In genomic region chr5:72647958-72648595, GRCm38 (mm10) we compare ENCODE assay signal across 8 mouse cellular contexts. TPM values are rescaled to one million over a fixed set of nuclear protein-coding genes. Genes with fewer than 3 reads are reported as not detected.
DNase-seq lines count a peak whose midpoint lies in the region; ATAC-seq and TF ChIP-seq lines count a peak whose summit lies in the region.

No protein-coding gene starts in this region.

- peaks cover 13% of the 10 kb centered on the region for H3K4me1 ChIP-seq in erythroblast, embryonic 14.5 days (ENCODE audit: control insufficient read depth)
- H3K4me1 ChIP-seq in ES-E14 (ENCODE audit: control insufficient read depth in 2 of 2, insufficient read depth in 2 of 2, low read length in 2 of 2, poor library complexity in 1 of 2) = peaks cover 1 to 5% of the 10 kb centered on the region in 2 experiments; a peak in 2 of 4 replicates
- peaks cover 9% of the 10 kb centered on the region for H3K4me1 ChIP-seq in heart, embryonic 15.5 days (replicated peaks)
- H3K4me1 ChIP-seq in liver, postnatal 0 days (ENCODE audit: insufficient read depth) = peaks cover 10% of the 10 kb centered on the region
- peaks cover 7% of the 10 kb centered on the region; the same call in 1 of the 2 replicates for H3K4me1 ChIP-seq in small intestine, adult 2 months (ENCODE audit: control insufficient read depth, insufficient read depth, insufficient read length, low read length)

- H3K27ac ChIP-seq in ES-E14 (ENCODE audit: insufficient read depth, low read depth, low read length, poor library complexity, severe bottlenecking) = no peak overlapping the region
- no peak overlapping the region for H3K27ac ChIP-seq in heart, embryonic 15.5 days
- peak overlapping the region; percentile 90 for H3K27ac ChIP-seq in liver, postnatal 0 days (ENCODE audit: low read depth)
- H3K27ac ChIP-seq in small intestine, adult 2 months (ENCODE audit: insufficient read depth, low read depth, low read length) = peak overlapping the region; percentile 91

- DNase-seq in ES-E14 (ENCODE audit: low read depth, low spot score) = peak; percentile 36
- peak; percentile 47 for DNase-seq in liver, postnatal 0 days
- no peak for DNase-seq in right cerebral cortex, postnatal 36 days (ENCODE audit: low spot score in 2 of 2)
- DNase-seq in MN1 (ENCODE audit: low spot score) = no peak

- no peak for ATAC-seq in erythroblast, adult 5-6 weeks (replicated peaks; ENCODE audit: low FRiP score, poor library complexity, severe bottlenecking)
- ATAC-seq in heart, embryonic 15.5 days (replicated peaks; ENCODE audit: insufficient number of reproducible peaks, insufficient read depth, low FRiP score, low read depth) = peak; percentile 36; the same call in 1 of the 2 replicates
- peak; percentile 35 for ATAC-seq in liver, postnatal 0 days

- no peaks in the 10 kb centered on the region for H3K9me3 ChIP-seq in erythroblast, embryonic 14.5 days (ENCODE audit: control insufficient read depth, low read length)
- no peaks in the 10 kb centered on the region for H3K9me3 ChIP-seq in ES-E14 (ENCODE audit: control insufficient read depth, insufficient read depth, low read depth, low read length)
- H3K9me3 ChIP-seq in heart, embryonic 15.5 days (replicated peaks) = no peaks in the 10 kb centered on the region
- no peaks in the 10 kb centered on the region for H3K9me3 ChIP-seq in liver, postnatal 0 days (ENCODE audit: low read length)

- H3K4me2 ChIP-seq in heart, embryonic 15.5 days = peak overlapping the region; percentile 97
- H3K4me2 ChIP-seq in liver, postnatal 0 days (ENCODE audit: low read depth, low read length) = peak overlapping the region; percentile 86

- H3K27me3 ChIP-seq in erythroblast, embryonic 14.5 days (ENCODE audit: control insufficient read depth) = peaks cover 25% of the 10 kb centered on the region
- H3K27me3 ChIP-seq in heart, embryonic 15.5 days = peaks cover 39% of the 10 kb centered on the region
- no peaks in the 10 kb centered on the region for H3K27me3 ChIP-seq in liver, postnatal 0 days (ENCODE audit: insufficient read depth, low read length)
- no peaks in the 10 kb centered on the region for H3K27me3 ChIP-seq in small intestine, adult 2 months (ENCODE audit: control insufficient read depth, insufficient read depth, low read length)

- no peak for TF ChIP-seq EP300 in liver, postnatal 0 days (IDR thresholded peaks at IDR 0.05; ENCODE audit: low read depth)

- H3K9ac ChIP-seq in ES-E14 (ENCODE audit: insufficient read depth, low read depth, low read length, poor library complexity, severe bottlenecking) = peak overlapping the region; percentile 28; the same call in 1 of the 2 replicates
- H3K9ac ChIP-seq in heart, embryonic 15.5 days = peak overlapping the region; percentile 53
- H3K9ac ChIP-seq in liver, postnatal 0 days (replicated peaks) = peak overlapping the region; percentile 66

- no peak for TF ChIP-seq CTCF in liver, postnatal 0 days (IDR thresholded peaks at IDR 0.05; ENCODE audit: low read depth)
- TF ChIP-seq CTCF in small intestine, adult 2 months (IDR thresholded peaks at IDR 0.05; ENCODE audit: extremely low read depth, insufficient read length, insufficient replicate concordance, low read depth, low read length) = no peak

- no peak for TF ChIP-seq POLR2A in small intestine, adult 2 months (IDR thresholded peaks at IDR 0.05; ENCODE audit: low read depth, low read length)

- no peaks in the 10 kb centered on the region for H3K36me3 ChIP-seq in erythroblast, embryonic 14.5 days (ENCODE audit: control insufficient read depth)
- H3K36me3 ChIP-seq in ES-E14 (ENCODE audit: control insufficient read depth, insufficient read depth, low read length, poor library complexity, severe bottlenecking) = no peaks in the 10 kb centered on the region
- H3K36me3 ChIP-seq in heart, embryonic 15.5 days = no peaks in the 10 kb centered on the region
- H3K36me3 ChIP-seq in liver, postnatal 0 days (replicated peaks; ENCODE audit: insufficient read depth, low read length) = no peaks in the 10 kb centered on the region
- H3K36me3 ChIP-seq in small intestine, adult 2 months (ENCODE audit: control insufficient read depth, insufficient read depth, low read length) = peaks cover 4% of the 10 kb centered on the region

- WGBS in heart, embryonic 15.5 days = 7% methylated on average over 18 of the region's 18 CpGs
- WGBS in liver, postnatal 0 days (ENCODE audit: insufficient replicate concordance) = 9% methylated on average over 18 of the region's 18 CpGs
- WGBS in small intestine, adult 2 months = 3% methylated on average over 18 of the region's 18 CpGs

- H3K4me3 ChIP-seq in erythroblast, embryonic 14.5 days (replicated peaks) = peak overlapping the region; percentile 57
- peak overlapping the region; percentile 60 to 63 for H3K4me3 ChIP-seq in ES-E14 (ENCODE audit: insufficient read depth in 1 of 2, low read depth in 1 of 2, low read length in 2 of 2, poor library complexity in 1 of 2, severe bottlenecking in 1 of 2)
- H3K4me3 ChIP-seq in heart, embryonic 15.5 days = peak overlapping the region; percentile 61
- H3K4me3 ChIP-seq in liver, postnatal 0 days (ENCODE audit: low read depth, low read length) = peak overlapping the region; percentile 61
- H3K4me3 ChIP-seq in small intestine, adult 2 months (ENCODE audit: low read depth, low read length) = peak overlapping the region; percentile 76

- in situ Hi-C loops in ES-E14 (cut with MboI; ENCODE audit: low sequenced_read_pairs in 2 of 2, unreplicated experiment in 2 of 2) = no loop called here

TF ChIP-seq in ES-E14, 5 proteins besides CTCF, POLR2A, EP300 and RAD21:
- TF ChIP-seq CHD2 (IDR thresholded peaks at IDR 0.05; ENCODE audit: low read depth, low read length) (no peak), ZC3H11A (IDR thresholded peaks at IDR 0.05; ENCODE audit: borderline replicate concordance, low read depth, low read length) (no peak), ZNF384 (IDR thresholded peaks at IDR 0.05; ENCODE audit: low read depth, low read length) (no peak), HCFC1 (IDR thresholded peaks at IDR 0.05; ENCODE audit: borderline replicate concordance, insufficient read depth, low read length) (no peak)

RNA-seq across cellular contexts. Expression of gene Nipal1, which starts 0.5 kb away (rescaled TPM):
- polyA plus RNA-seq in erythroblast, embryonic 14.5 days (2012) = 0.01 TPM in 1 of 2 replicates, not detected in the other
- not detected in 2 replicates for total RNA-seq in erythroblast, adult 5-6 weeks (2015; ENCODE audit: low replicate concordance)
- not detected in 2 replicates for total RNA-seq in erythroblast, adult 5-6 weeks (2017; ENCODE audit: low replicate concordance)
- total RNA-seq in ES-E14 (2012; rRNA removed) = 0.11 and 0.22 TPM in 2 replicates
- polyA plus RNA-seq in heart, embryonic 15.5 days (2015; fragmentation: Nextera tagmentation; extraction: Ambion mirVana) = 0.34 and 0.40 TPM in 2 replicates
- polyA plus RNA-seq in liver, postnatal 0 days (2015; fragmentation: Nextera tagmentation; extraction: Ambion mirVana) = 75.3 and 76.1 TPM in 2 replicates
- polyA plus RNA-seq in small intestine, adult 2 months (2012; rRNA removed) = 0.75 and 6.5 TPM in 2 replicates

RNA-seq across cellular contexts. Expression of gene Cnga1, which starts 4.0 kb away (rescaled TPM):
- not detected in 2 replicates for polyA plus RNA-seq in erythroblast, embryonic 14.5 days (2012)
- not detected in 2 replicates for total RNA-seq in erythroblast, adult 5-6 weeks (2015; ENCODE audit: low replicate concordance)
- 0.70 and 0.77 TPM in 2 replicates for total RNA-seq in erythroblast, adult 5-6 weeks (2017; ENCODE audit: low replicate concordance)
- total RNA-seq in ES-E14 (2012; rRNA removed) = not detected in 2 replicates
- not detected in 2 replicates for polyA plus RNA-seq in heart, embryonic 15.5 days (2015; fragmentation: Nextera tagmentation; extraction: Ambion mirVana)
- not detected in 2 replicates for polyA plus RNA-seq in liver, postnatal 0 days (2015; fragmentation: Nextera tagmentation; extraction: Ambion mirVana)
- not detected in 2 replicates for polyA plus RNA-seq in small intestine, adult 2 months (2012; rRNA removed)

Comparison
In these comparisons a context has a peak if more than half of its experiments do, and no peak if none do; other contexts are left out.
1. DNase-seq: peak in ES-E14 (single experiment) and liver, postnatal 0 days (single experiment); none in right cerebral cortex, postnatal 36 days (0 of 2) and MN1 (single experiment).
2. H3K27ac ChIP-seq: peak in liver, postnatal 0 days (single experiment) and small intestine, adult 2 months (single experiment); none in ES-E14 (single experiment) and heart, embryonic 15.5 days (single experiment).
3. RNA of gene Nipal1, which starts 0.5 kb away (polyA plus RNA-seq): 75.3 to 76.1 TPM in liver, postnatal 0 days; 0.75 to 6.5 TPM in small intestine, adult 2 months, 0.34 to 0.40 TPM in heart, embryonic 15.5 days and 0.01 TPM in erythroblast, embryonic 14.5 days; every median in the first group is over 10 times any median in the second.
4. Peak in every context shown above with its lines, with median percentiles within 50 percentile points of each other: H3K4me3 ChIP-seq and H3K9ac ChIP-seq.